Mouse (Mus musculus): ENCODE measurements around the gene Esrrg. TPM values are rescaled to one million over a fixed set of nuclear protein-coding genes. Genes with fewer than 3 reads are reported as not detected.

Gene Esrrg
- 10 to 100 TPM; 35.6 to 36.4 TPM for total RNA-seq (2021)
- long read RNA-seq, experiment 1, full-length matches to known transcripts, result 1 of 15 reads
- long read RNA-seq, experiment 1, partial matches to known transcripts, result 9 of 15 reads
- long read RNA-seq, experiment 1, other reads (novel, unspliced or antisense), result 5 of 15 reads
- long read RNA-seq, experiment 2, full-length matches to known transcripts, result 2 of 25 reads
- long read RNA-seq, experiment 2, partial matches to known transcripts, result 18 of 25 reads
- long read RNA-seq, experiment 2, other reads (novel, unspliced or antisense), result 5 of 25 reads

DNA sequence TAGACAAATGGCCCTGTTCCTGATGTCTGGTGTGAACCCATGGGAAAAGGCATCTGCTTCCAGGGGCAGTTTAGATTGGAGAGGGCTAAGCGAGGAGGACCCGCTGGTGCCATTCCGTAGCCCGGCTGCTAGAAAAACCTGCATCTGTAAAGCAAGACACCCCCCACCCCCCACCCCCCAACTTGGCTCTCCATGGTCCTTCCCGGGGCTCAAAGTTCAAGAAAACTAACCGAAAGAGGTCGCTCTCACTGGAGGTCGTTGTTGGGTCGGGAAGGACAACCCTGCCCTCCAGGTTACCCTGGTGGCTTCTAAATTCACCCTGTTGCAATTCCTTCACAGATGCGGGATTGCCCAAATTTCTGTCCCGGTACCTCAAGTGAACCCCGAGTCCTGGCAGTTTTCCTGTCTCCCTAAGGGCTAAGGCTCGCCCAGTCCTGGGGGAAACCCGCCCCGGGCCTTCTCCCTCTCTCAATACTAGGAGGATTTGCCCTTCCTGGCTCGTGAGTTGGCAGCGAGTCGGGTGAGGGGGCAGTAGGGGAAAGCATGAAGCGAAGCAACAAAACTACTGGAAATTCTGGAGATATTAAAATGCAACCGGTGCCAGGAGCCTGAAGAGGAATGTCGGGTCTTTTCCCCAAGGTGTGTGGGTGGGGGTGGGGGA lies at the start of gene Esrrg:
Gene Esrrg (plus strand): TSS at position 531 of the 661 bp plus-strand sequence.
- peak in 1 of 2 experiments; percentile 45 for DNase-seq
- intact Hi-C loops (cut with DNase I), result loop anchor here (5.0 kb wide), 1 partner anchor 369 kb away; no protein-coding TSS in a partner anchor

DNA sequence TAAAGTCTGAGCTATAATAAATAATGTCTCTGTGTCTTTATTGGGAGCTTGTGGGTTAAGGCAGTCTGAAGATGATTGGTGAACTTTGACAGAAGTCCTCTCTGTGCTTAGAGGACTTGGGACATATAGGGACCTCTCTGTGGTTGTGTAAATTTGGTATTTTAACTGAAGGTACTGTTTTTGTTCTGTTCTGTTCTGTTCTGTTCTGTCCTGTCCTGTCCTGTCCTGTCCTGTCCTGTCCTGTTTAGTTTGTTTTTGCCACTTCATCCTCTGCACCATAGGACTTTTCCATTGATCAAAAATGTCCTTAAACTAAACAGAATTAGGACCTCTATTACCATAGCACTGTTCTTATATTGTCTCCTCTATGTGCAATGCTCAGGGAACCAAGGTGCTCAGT lies 24.6 kb upstream of the Esrrg start:
- intact Hi-C loops (cut with DNase I), result no loop called here
- DNase-seq, result no peak

DNA sequence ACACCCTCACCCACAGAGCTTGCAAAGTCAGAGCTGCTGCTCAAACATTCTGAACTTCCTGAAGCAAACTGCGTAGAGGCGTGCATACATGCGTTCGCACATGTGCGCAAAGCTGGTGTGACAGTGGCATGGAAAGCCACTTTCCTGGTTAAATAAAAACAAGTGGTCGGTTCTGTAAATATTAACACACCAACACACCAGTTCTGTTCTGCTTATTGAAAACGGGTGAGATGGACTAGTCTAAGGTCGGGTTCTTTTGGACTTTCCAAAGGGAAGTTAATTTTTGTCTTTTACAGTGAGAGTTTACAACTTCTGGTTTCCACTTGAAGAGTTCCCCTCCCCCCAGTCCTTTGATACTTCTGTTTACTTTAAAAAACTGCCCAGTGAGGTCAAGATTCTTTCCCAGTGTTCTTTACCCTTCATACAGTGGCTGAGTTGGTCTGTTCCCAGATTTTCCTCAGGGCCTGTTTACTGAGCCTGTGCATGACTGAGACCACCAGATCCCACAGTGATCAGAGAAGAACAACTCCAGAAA lies 22.0 kb upstream of the Esrrg start:
- DNase-seq, result no peak
- intact Hi-C loops (cut with DNase I), result no loop called here

DNA sequence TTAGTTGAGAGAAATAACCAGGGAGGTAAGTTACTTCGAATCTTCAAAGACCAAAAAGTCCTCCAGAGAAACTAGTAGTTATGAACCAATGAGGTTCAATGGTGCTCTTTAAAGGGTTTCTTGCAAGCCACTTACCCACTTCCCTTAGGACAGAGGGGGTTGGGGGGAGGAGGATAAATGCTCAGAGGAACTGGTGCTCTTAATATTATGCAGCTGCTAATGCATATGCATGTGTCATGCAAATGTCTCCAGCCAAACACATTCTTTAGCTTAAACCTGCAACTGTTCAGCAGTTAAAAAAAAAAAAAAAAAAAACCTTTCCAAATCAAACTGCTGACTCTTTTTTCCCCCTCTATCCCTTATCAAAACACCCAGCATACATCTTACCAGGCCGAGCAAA lies 5.6 kb upstream of the Esrrg start:
- DNase-seq, result no peak
- intact Hi-C loops (cut with DNase I), result no loop called here

DNA sequence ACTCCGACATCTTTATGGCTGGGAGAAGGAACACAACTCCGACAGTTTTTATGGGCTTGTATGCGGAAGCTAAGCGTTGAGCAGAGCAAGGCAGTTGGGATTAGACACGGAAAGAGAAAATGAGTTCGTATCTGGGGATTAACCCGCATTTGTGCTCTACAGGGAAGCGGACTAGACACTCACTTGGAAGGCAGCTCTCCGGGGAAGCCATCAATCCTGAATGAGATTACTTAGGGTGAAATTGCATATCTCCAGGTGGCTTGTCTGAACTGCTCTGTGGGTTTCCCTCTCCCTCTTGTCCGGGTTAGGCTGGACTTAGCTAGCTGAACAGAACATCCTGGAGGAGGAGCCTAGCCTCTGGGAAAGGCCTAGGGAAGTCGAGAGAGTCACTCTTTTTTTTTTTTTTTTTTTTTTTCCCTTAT lies 4.5 kb upstream of the Esrrg start:
- intact Hi-C loops (cut with DNase I), result no loop called here

DNA sequence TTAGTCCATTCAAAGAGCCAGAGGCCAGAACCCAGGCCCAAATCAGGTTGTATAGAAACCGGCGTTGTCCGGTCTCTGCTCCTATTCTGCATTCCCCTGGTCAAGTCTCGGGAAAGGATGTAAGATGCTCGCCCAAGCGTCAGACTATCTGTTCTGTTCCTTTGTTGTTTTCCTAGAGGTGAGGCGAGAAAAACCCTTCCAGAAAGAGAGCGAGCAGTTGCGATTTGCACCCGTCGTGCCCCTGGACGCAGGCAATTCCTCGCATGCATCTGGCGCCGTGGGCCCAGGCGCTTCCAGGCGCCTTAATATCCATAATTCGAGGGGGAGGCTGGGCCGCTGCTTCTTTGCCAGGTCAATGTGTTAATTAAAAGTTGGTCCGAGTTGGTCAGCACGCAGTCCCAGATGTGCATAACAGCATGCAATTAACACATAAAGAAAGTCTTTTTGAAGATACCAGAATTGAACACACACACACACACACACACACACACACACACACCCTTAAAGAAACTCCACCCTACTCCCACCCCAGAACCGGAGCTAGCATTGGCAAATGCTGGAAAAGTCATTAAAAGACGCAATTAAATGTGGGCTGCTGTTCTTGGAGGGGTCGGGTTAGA lies 3.8 kb upstream of the Esrrg start:
- DNase-seq, result no peak
- intact Hi-C loops (cut with DNase I), result loop anchor here (5.0 kb wide), 1 partner anchor 372 kb away; no protein-coding TSS in a partner anchor

More for the DNA sequence above, 4.5 kb upstream of the Esrrg start:
- DNase-seq, result no peak

DNA sequence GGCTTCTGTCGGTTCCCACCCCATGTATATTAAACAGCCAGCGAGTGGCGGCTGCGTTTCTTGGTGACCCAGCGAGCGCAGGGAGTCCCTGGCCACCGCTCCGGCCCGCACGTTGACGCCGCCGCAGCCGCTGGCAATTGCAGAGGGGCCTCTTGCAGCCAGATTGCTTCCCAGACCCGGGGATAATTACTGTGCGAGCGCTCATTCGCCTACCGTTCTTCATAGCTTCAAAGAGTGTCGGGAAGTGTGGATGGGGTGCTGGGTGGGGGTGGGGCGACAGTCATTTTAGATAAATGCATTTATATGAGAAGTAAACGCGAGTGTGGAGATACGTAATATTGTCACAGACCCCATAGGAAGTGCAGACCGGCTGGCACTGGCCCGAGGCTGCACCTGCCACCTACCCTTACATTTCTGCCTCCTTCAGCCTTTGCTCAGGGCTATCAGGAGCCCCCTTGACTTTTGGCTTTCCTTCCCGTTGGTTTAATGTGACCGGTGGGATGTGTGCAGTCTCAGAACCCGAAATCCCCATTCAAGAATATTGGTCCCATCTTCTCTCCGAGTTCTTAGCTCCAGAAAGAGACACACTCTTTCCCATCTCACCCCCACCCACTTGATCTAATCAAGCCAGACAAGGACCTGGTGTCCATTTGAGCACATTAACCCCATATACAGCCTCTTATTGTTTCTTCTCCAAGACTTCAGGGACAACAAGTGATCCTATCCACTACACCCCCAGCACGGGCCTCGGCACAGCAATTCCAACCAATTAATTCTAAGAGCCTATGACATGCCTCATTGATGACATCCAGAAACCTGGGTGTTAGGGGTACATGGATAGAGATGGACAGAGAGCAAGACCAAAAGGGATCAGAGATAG lies 3.0 kb upstream of the Esrrg start:
- intact Hi-C loops (cut with DNase I), result loop anchor here (5.0 kb wide), 1 partner anchor 372 kb away; no protein-coding TSS in a partner anchor
- DNase-seq, result no peak

DNA sequence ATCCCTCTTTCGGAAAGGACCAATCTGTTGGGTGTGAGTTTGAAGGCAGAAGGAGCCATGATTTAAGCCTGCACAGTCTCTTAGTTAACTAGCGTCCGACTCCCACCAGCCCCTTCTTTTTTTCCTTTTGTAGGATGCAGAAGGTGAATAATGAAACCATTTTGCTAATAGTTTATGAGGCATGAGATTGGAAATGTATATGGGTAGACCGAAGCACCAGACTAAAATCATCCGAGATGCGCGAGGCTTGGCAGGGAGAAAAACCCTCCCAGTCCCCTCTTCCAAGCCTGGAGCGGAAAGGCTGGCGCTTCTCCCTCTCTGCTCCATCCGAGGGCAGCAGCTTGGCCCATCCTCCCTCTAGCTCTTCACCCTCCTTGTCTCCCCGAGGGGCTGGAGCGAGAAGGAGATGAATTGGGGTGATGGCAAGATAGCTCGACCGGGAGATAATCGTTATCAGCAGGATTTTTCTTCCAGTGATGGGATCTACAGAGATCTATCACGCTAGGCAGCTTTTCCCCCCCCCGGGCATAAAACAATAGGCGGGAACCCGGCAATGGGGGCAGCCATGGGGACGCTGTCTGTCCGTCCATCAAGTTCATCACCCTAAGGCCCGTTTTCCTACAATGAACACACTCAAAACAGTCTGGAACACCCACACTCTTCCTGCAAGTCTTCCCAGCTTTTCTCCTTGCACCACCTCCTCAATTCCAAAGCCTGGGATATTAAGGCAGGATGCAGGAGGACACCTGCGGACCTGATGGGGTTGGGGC lies 2.1 kb upstream of the Esrrg start:
- no peak for DNase-seq
- intact Hi-C loops (cut with DNase I), result loop anchor here (5.0 kb wide), 1 partner anchor 371 kb away; no protein-coding TSS in a partner anchor

DNA sequence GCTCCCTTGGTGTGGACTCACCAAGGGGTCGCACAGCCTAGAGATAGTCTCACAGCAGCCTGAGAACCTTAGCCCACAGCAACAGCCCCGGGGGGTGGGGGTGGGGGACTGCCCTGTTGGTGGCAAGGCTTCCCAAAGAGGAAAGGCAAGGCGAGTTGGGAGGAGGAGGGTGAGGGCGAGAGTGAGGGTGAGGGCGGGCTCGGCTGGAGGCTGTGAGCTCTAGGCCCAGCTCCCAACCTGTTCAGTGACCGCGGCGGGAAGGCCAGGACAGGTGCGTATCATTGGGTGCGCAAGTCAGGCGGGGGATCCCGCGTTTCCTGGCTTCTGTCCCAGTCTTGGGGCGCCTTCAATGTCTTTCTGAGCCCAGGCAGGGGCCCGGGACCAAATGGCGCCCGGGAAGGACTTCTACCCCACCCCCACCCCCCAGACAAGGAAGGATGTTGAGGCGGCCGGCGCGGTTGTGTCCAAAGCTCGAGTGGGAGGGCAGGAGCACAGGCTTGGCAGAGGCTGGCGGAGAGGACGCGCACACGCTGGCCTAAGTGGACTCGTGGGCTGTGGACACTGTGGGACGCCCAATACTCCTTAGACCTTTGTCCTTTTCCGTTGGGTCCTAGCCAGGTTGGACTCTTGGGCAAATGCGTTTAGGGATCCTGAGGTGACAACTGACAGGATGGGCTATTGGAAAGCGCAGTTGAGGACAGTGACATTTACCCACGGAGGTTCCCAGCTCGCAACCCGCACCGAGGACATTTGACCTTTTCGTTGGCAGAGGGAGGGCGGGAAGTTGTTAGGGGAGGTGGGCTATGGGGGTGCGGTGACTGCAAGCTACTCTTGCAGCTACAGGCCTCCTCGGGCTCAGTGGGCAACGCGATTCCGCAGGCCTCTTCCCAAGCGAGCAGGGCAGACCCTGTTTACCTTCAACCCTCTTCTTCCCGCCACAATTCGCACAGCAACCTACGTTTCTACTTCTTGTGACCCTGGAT lies 1.2 kb upstream of the Esrrg start:
- DNase-seq, result no peak
- intact Hi-C loops (cut with DNase I), result loop anchor here (5.0 kb wide), 1 partner anchor 370 kb away; no protein-coding TSS in a partner anchor

DNA sequence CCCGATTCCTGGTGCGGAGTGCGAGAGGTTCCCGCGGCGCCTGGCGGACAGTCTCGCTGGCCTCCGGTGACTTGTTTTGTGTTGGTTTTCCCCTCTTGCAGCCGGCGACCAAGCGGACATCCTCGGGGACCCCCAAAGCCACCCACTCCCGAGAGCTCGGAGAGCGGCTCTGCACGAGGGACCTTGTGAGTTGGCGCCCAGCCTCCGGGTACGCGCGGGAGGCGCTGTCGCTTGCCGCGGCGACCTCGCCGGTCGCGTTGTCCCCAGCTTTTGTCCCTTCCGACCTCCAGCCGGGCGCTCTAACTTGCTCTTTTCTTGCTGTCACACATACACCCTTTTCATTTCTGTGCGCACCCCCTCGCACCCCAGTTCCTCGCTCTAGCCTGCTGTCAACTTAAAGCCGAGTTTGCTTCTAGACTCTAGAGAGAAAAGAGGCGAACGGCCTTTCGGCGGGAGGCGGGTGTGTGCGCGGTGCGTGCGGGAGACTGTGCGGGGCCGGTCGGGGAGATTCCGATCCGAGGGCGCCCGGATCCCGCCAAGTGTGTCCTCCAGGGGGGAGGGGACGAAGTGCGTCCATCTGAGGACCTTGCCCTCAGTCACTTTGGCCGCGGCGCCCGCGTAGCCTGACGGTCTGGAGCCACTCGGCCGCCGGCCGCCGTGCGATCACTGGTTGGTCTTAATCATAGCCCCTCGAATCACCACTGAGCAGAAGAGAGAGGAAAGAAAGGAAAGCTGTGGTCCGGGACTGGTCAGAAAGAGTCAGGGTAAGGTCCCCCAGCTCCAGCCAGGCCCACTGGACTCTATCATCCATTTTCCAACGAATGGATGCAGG lies 646 bp downstream of the Esrrg start:
- intact Hi-C loops (cut with DNase I), result loop anchor here (5.0 kb wide), 1 partner anchor 368 kb away; no protein-coding TSS in a partner anchor
- DNase-seq, result peak; percentile 59 to 62

DNA sequence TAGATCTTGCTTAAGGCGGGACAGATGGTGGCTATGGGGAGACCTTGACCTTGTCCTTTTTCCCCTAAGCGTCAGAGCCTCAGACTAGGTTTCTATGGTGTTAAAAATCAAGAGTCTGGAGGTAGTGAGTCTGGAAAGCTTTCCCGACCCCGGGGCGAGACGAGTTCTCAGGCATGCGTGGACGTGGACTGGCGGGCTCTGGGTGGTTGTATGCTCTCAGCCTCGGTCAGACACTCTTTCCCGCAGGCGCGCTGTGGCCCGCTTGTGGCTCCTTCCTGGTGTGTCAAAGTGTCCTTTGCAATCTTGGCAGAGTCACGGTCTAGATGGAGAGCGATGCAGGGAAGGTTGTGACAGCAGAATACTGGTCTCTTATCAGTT lies 1.3 kb downstream of the Esrrg start:
- intact Hi-C loops (cut with DNase I), result loop anchor here (5.0 kb wide), 1 partner anchor 367 kb away; no protein-coding TSS in a partner anchor
- DNase-seq, result peak; percentile 26 to 41

DNA sequence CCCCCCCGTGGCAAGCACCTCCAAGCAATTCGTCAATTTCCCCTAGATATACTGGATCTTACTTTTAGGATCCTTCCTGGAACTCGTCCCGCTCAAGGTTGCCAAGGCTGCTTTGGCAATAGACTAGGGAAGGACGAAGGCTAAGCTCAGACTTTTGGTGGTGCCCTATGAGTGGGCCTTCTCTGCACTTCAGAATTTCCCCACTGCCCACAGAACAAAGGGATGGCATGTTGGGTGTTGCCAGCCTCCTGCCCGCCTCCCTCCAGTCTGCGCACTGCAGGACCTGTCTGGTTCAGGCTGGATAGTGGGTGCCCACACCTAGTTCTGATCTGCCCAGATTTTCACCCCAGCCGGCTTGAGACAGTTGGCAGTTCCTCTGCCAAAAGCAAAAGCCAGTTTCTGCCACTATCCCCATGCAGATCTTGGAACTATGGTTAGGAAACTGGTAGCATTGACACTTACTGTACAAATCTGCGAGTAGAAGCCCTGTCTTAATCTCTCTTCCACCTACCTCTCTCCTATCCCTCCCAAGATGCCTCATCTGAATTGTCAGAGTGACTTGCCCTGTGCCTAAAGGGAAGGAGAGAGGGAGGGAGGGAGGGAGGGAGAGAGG lies 1.9 kb downstream of the Esrrg start:
- peak in 1 of 2 experiments; percentile 9 for DNase-seq
- intact Hi-C loops (cut with DNase I), result no loop called here

DNA sequence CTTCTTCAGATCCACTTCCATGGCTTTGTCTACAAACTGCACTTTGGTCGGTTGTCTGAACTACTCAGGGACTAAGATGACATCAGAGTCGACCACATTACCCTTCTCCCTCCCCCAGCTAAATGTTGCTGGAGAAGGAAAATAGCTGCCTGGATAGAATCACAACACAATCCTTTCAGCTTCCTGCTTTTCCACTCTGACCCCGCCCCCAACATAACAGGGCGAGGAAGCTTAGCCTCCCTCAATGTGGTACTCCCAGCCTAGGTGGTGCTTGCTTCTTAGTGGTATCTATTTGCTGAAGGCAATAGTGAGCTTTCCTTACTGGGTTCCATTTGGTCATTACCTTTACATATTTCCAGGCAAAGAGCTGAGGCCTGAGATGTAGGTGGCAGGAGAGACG lies 3.3 kb downstream of the Esrrg start:
- intact Hi-C loops (cut with DNase I), result no loop called here

DNA sequence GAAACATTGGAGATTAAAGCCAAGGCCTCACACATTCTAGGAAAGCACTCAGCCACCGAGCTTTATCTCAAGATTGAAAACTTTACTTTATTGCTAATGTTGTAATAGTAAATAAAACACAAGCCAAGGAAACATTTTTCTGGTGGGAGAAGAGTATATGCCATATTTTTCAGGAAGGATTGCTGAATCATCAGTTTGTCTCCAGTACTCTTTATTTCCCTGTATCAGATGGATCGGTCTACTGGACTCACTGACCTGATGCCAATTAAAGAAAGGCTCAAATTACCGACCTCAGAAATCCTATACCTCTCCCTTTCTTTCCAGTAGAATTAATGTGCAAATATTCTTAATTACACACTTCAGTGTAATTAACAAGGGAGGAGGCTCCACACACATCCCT lies 4.7 kb downstream of the Esrrg start:
- intact Hi-C loops (cut with DNase I), result no loop called here

More for the DNA sequence above, 3.3 kb downstream of the Esrrg start:
- no peak for DNase-seq

DNA sequence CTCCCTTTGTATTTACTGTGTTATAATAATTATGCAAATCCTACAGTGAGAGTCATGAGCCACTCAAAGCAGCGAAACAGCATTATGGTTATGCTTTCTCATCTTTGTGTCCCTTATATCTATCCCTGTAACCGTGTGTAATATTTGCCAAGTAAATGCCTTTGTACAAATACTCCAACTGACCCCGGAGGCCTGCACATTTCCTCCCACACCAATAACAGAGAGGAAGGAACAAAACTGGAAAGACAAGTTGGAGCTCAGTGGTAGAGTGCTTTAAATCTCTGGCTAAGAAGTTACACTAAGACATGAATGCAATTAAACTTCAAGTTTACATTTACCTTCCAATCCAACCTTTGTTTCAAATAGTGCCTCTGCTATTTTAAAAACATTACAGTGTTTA lies 15.4 kb downstream of the Esrrg start:
- no peak for DNase-seq
- intact Hi-C loops (cut with DNase I), result no loop called here

More for the DNA sequence above, 4.7 kb downstream of the Esrrg start:
- DNase-seq, result no peak

DNA sequence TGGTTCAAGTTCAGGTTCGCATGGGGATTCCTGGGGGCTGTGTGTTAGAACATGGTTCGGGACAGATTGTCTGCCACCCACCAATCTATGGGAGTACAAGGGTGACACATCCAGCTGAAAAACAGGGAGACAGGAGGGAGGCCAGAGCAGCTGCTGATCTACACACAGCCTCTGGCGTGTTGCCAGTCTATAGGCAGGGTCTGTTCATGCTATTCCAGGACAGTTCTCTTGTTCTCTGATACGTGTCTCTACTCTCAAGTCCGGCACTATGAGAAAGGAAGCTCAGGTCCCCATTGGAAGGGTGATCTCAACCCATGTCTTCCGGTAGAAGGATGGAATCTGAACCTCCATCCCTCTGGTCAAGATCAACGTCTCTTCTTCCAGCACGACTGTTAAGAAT lies 21.8 kb downstream of the Esrrg start:
- no peak for DNase-seq
- intact Hi-C loops (cut with DNase I), result no loop called here

DNA sequence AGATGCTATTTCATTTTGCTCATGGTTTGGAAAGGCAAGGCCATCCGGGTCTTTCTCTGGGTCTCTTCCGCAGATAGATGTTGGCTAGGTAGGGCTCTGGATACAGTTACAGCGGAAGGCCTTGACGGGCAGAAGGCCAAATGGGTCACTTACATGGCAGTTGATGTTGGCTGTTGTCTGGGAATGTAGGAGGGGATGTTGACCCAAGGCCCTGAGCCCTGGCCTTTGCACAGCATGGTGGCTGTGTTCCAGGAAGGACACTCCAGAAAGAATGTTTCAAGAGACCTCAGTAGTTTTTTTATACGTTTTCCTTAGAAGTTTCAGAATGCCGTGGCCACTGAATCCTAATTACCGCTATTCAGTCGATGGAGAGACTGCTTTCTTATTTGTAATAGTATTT lies 22.9 kb downstream of the Esrrg start:
- DNase-seq, result peak in 1 of 2 experiments; percentile 19
- intact Hi-C loops (cut with DNase I), result no loop called here

Measured in heart, postnatal 14 days (tissue).